Mouse (Mus musculus) small intestine, adult 2 months (tissue): Measurements from ENCODE around the gene Tfpi. TPM values are rescaled to one million over a fixed set of nuclear protein-coding genes. Genes with fewer than 3 reads are reported as not detected.

Experiments
- H3K27ac ChIP-seq: fragments of 200-500 bp; 2 replicates; pipeline ENCODE4 v1.5.1; 2012; ENCODE audit warnings: low read depth, low read length, control low read depth, inconsistent platforms; ENCODE audit not compliant: insufficient read depth
- H3K27me3 ChIP-seq: fragments of 200-500 bp; 2 replicates; pipeline ENCODE4 v1.6.1; 2012; ENCODE audit warnings: mild to moderate bottlenecking, moderate library complexity, low read length, inconsistent platforms; ENCODE audit not compliant: control insufficient read depth, insufficient read depth
- H3K36me3 ChIP-seq: fragments of 200-500 bp; 2 replicates; pipeline ENCODE4 v1.6.1; 2012; ENCODE audit warnings: mild to moderate bottlenecking, low read length, control low read depth, inconsistent platforms; ENCODE audit not compliant: control insufficient read depth, insufficient read depth
- H3K4me1 ChIP-seq: fragments of 200-500 bp; 2 replicates; pipeline ENCODE4 v1.6.1; 2012; ENCODE audit warnings: low read length, inconsistent platforms, mixed read lengths; ENCODE audit not compliant: control insufficient read depth, insufficient read depth, insufficient read length
- H3K4me3 ChIP-seq: fragments of 200-500 bp; 2 replicates; pipeline ENCODE4 v1.5.1; 2012; ENCODE audit warnings: low read depth, mild to moderate bottlenecking, control low read depth, inconsistent platforms, low read length, moderate library complexity
- CTCF ChIP-seq: fragments of 200-500 bp; IDR thresholded peaks from 2 replicates; pipeline ENCODE4 v1.5.1; 2012; ENCODE audit warnings: low read depth, mild to moderate bottlenecking, control low read depth, inconsistent platforms, low read length, moderate library complexity, mixed read lengths; ENCODE audit not compliant: insufficient replicate concordance, insufficient read length; ENCODE audit errors: extremely low read depth
- POLR2A ChIP-seq: fragments of 200-500 bp; IDR thresholded peaks from 2 replicates; pipeline ENCODE4 v1.6.1; 2012; ENCODE audit warnings: low read depth, mild to moderate bottlenecking, control low read depth, inconsistent platforms, low read length, moderate library complexity
- whole genome bisulfite sequencing: fragments of 180-500 bp; shearing (Covaris S2); methylation state at CpG from one replicate; pipeline ENCODE4 v1.1.7; 2018; 5-methylcytosine and 5-hydroxymethylcytosine counted together
- polyA plus RNA-seq: library from polyadenylated mRNA; depleted of rRNA; stranded (reverse); fragments of >200 nt; gene quantifications from 2 replicates; pipeline ENCODE4 v1.2.3, GENCODE M21; 2012

The Tfpi gene
- polyA plus RNA-seq, 1 experiment = 0.81 TPM

GRCm38 (mm10) chr2:84455236-84455799, 21.3 kb downstream of the Tfpi start:
- TF ChIP-seq POLR2A (no peak), CTCF (no peak)
- H3K27ac ChIP-seq = no peak overlapping the region
- H3K36me3 ChIP-seq = no peaks in the 10 kb centered on the region
- WGBS = 7% methylated on average over 5 of the region's 5 CpGs
- H3K4me3 ChIP-seq = no peak overlapping the region
- H3K27me3 ChIP-seq = no peaks in the 10 kb centered on the region
- H3K4me1 ChIP-seq = no peaks in the 10 kb centered on the region

- Histone ChIP-seq H3K27me3 (no peaks in the 10 kb centered on the region), H3K4me1 (no peaks in the 10 kb centered on the region), H3K4me3 (no peak overlapping the region), H3K27ac (no peak overlapping the region), H3K36me3 (no peaks in the 10 kb centered on the region)
- TF ChIP-seq CTCF (no peak), POLR2A (no peak)
- WGBS = 58% methylated on average over 10 of the region's 10 CpGs
Measured at GRCm38 (mm10) chr2:84454551-84455235, 21.9 kb downstream of the Tfpi start.

DNA sequence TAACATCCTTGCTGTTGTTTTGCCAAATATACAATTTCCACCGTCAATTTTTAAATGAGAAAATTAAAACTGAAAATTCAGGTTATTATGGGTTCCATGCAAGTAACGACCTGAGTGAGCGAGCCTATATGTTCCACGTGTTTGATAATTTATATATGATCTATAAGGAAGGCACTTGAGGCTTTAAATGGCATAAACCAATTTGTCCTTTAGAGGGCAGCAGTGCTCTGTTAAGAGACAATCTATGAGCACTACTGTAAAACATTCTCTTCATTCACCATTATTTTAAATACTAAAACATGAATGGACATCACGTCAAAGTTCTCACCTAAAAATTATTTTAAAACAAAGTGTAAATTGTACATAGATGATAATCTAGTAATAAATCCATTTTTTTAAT, 22.5 kb downstream of the Tfpi start:
- no peaks in the 10 kb centered on the region for H3K4me1 ChIP-seq
- 13% methylated on average over 5 of the region's 5 CpGs for WGBS
- no peak overlapping the region for H3K4me3 ChIP-seq
- no peak overlapping the region for H3K27ac ChIP-seq
- H3K27me3 ChIP-seq = no peaks in the 10 kb centered on the region
- no peak for TF ChIP-seq POLR2A
- no peak for TF ChIP-seq CTCF
- no peaks in the 10 kb centered on the region for H3K36me3 ChIP-seq

DNA sequence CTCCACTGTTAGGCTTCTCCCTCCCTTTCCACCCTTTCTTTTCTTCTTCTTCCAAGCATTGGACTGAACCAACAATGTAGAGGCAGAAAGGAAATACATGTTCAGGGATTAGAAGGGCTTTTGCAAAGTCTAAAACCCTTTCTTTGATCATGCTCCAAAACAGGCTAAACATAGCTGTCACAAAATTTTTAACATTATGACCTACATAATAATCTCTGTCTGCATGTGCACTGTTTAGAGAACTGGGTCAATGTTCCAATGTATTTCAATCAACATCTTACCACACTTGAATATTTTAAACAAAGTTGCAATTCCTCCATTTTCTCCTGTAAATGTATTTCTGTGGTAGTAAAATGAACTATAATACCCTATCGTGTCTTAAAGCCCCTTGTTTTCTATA, 31.1 kb downstream of the Tfpi start:
- H3K4me3 ChIP-seq = no peak overlapping the region
- no peaks in the 10 kb centered on the region for H3K27me3 ChIP-seq
- no peaks in the 10 kb centered on the region for H3K4me1 ChIP-seq
- H3K27ac ChIP-seq = no peak overlapping the region
- no peaks in the 10 kb centered on the region for H3K36me3 ChIP-seq
- no peak for TF ChIP-seq CTCF
- TF ChIP-seq POLR2A = no peak
- WGBS = 91% methylated on average over 1 of the region's 1 CpGs

DNA sequence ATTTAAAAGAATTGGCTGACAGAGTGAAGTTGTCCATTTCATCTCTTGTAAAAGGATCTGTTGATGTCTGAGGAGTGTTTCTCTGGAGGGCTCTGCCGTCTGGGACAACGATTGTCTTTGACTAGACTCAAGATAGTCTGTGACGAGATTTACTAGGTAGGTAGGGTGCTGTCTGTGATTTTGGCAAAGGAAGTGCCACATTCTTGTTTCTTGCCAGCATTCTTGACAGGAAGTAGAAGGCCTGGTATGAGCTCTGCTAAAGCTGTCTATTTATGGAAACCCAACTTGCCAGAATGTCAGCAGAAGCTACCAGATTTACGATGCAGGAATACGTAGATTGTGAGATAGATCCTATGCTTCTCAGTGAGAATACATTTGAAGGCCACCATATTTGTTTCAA, 34.6 kb downstream of the Tfpi start:
- no peak overlapping the region for H3K27ac ChIP-seq
- H3K27me3 ChIP-seq = no peaks in the 10 kb centered on the region
- TF ChIP-seq POLR2A = no peak
- no peak for TF ChIP-seq CTCF
- 86% methylated on average over 5 of the region's 5 CpGs for WGBS
- H3K4me3 ChIP-seq = no peak overlapping the region
- H3K36me3 ChIP-seq = no peaks in the 10 kb centered on the region
- no peaks in the 10 kb centered on the region for H3K4me1 ChIP-seq

- Histone ChIP-seq H3K4me3 (no peak overlapping the region), H3K27me3 (no peaks in the 10 kb centered on the region), H3K27ac (no peak overlapping the region), H3K4me1 (no peaks in the 10 kb centered on the region), H3K36me3 (no peaks in the 10 kb centered on the region)
- peak; percentile 20; the same call in 1 of the 2 replicates for TF ChIP-seq CTCF
- TF ChIP-seq POLR2A = no peak
- 18% methylated on average over 11 of the region's 11 CpGs for WGBS
Measured at GRCm38 (mm10) chr2:84429724-84430123, 46.9 kb downstream of the Tfpi start.

- 65% methylated on average over 3 of the region's 3 CpGs for WGBS
- Histone ChIP-seq H3K27ac (no peak overlapping the region), H3K36me3 (no peaks in the 10 kb centered on the region), H3K4me1 (no peaks in the 10 kb centered on the region), H3K4me3 (no peak overlapping the region), H3K27me3 (no peaks in the 10 kb centered on the region)
- TF ChIP-seq POLR2A (no peak), CTCF (no peak)
Measured at GRCm38 (mm10) chr2:84428836-84429235, 47.7 kb downstream of the Tfpi start.

GRCm38 (mm10) chr2:84426531-84426930, 50.0 kb downstream of the Tfpi start:
- Histone ChIP-seq H3K4me3 (no peak overlapping the region), H3K4me1 (no peaks in the 10 kb centered on the region), H3K27me3 (no peaks in the 10 kb centered on the region), H3K27ac (no peak overlapping the region), H3K36me3 (no peaks in the 10 kb centered on the region)
- TF ChIP-seq CTCF (no peak), POLR2A (no peak)
- 73% methylated on average over 4 of the region's 4 CpGs for WGBS
